Mouse (Mus musculus): ENCODE data around the gene Cacnb4.

Cacnb4 gene

GRCm38 (mm10) chr2:52656722-52657121, 19.9 kb downstream of the Cacnb4 start:
- in situ Hi-C loops (cut with MboI; ENCODE audit: low pct_unique_long_range_greater_than_20kb in 1 of 2, low sequenced_read_pairs in 2 of 2, unreplicated experiment in 1 of 2), result no loop called here

- in situ Hi-C loops (cut with MboI; ENCODE audit: low pct_unique_long_range_greater_than_20kb in 1 of 2, low sequenced_read_pairs in 2 of 2, unreplicated experiment in 1 of 2), result no loop called here
These were observed 22.1 kb downstream of the Cacnb4 start for GRCm38 (mm10) chr2:52654541-52654940.

- in situ Hi-C loops (cut with MboI; ENCODE audit: low pct_unique_long_range_greater_than_20kb in 1 of 2, low sequenced_read_pairs in 2 of 2, unreplicated experiment in 1 of 2), result no loop called here
These were observed 25.1 kb downstream of the Cacnb4 start for GRCm38 (mm10) chr2:52651547-52651946.

GRCm38 (mm10) chr2:52647255-52647998, 29.2 kb downstream of the Cacnb4 start:
- in situ Hi-C loops (cut with MboI; ENCODE audit: low pct_unique_long_range_greater_than_20kb in 1 of 2, low sequenced_read_pairs in 2 of 2, unreplicated experiment in 1 of 2), result no loop called here

- in situ Hi-C loops (cut with MboI; ENCODE audit: low pct_unique_long_range_greater_than_20kb in 1 of 2, low sequenced_read_pairs in 2 of 2, unreplicated experiment in 1 of 2), result no loop called here
These were observed 33.0 kb downstream of the Cacnb4 start for GRCm38 (mm10) chr2:52643657-52644056.

GRCm38 (mm10) chr2:52639530-52639875, 37.1 kb downstream of the Cacnb4 start:
- in situ Hi-C loops (cut with MboI; ENCODE audit: low pct_unique_long_range_greater_than_20kb in 1 of 2, low sequenced_read_pairs in 2 of 2, unreplicated experiment in 1 of 2), result no loop called here

- in situ Hi-C loops (cut with MboI; ENCODE audit: low pct_unique_long_range_greater_than_20kb in 1 of 2, low sequenced_read_pairs in 2 of 2, unreplicated experiment in 1 of 2), result no loop called here
These were observed 37.6 kb downstream of the Cacnb4 start for GRCm38 (mm10) chr2:52638857-52639529.

- in situ Hi-C loops (cut with MboI; ENCODE audit: low pct_unique_long_range_greater_than_20kb in 1 of 2, low sequenced_read_pairs in 2 of 2, unreplicated experiment in 1 of 2), result no loop called here
These were observed 38.4 kb downstream of the Cacnb4 start for GRCm38 (mm10) chr2:52638226-52638625.

- in situ Hi-C loops (cut with MboI; ENCODE audit: low pct_unique_long_range_greater_than_20kb in 1 of 2, low sequenced_read_pairs in 2 of 2, unreplicated experiment in 1 of 2), result no loop called here
These were observed 40.6 kb downstream of the Cacnb4 start for GRCm38 (mm10) chr2:52636051-52636450.

- in situ Hi-C loops (cut with MboI; ENCODE audit: low pct_unique_long_range_greater_than_20kb in 1 of 2, low sequenced_read_pairs in 2 of 2, unreplicated experiment in 1 of 2), result no loop called here
These were observed 41.3 kb downstream of the Cacnb4 start for GRCm38 (mm10) chr2:52635358-52635757.

- in situ Hi-C loops (cut with MboI; ENCODE audit: low pct_unique_long_range_greater_than_20kb in 1 of 2, low sequenced_read_pairs in 2 of 2, unreplicated experiment in 1 of 2), result no loop called here
These were observed 43.8 kb downstream of the Cacnb4 start for GRCm38 (mm10) chr2:52632880-52633279.

GRCm38 (mm10) chr2:52628186-52628585, 48.4 kb downstream of the Cacnb4 start:
- in situ Hi-C loops (cut with MboI; ENCODE audit: low pct_unique_long_range_greater_than_20kb in 1 of 2, low sequenced_read_pairs in 2 of 2, unreplicated experiment in 1 of 2), result no loop called here

GRCm38 (mm10) chr2:52626266-52626665, 50.4 kb downstream of the Cacnb4 start:
- in situ Hi-C loops (cut with MboI; ENCODE audit: low pct_unique_long_range_greater_than_20kb in 1 of 2, low sequenced_read_pairs in 2 of 2, unreplicated experiment in 1 of 2), result no loop called here

GRCm38 (mm10) chr2:52625731-52626130, 50.9 kb downstream of the Cacnb4 start:
- in situ Hi-C loops (cut with MboI; ENCODE audit: low pct_unique_long_range_greater_than_20kb in 1 of 2, low sequenced_read_pairs in 2 of 2, unreplicated experiment in 1 of 2), result no loop called here

GRCm38 (mm10) chr2:52623921-52624404, 52.7 kb downstream of the Cacnb4 start:
- in situ Hi-C loops (cut with MboI; ENCODE audit: low pct_unique_long_range_greater_than_20kb in 1 of 2, low sequenced_read_pairs in 2 of 2, unreplicated experiment in 1 of 2), result no loop called here

GRCm38 (mm10) chr2:52623461-52623860, 53.2 kb downstream of the Cacnb4 start:
- in situ Hi-C loops (cut with MboI; ENCODE audit: low pct_unique_long_range_greater_than_20kb in 1 of 2, low sequenced_read_pairs in 2 of 2, unreplicated experiment in 1 of 2), result no loop called here

GRCm38 (mm10) chr2:52622616-52623015, 54.0 kb downstream of the Cacnb4 start:
- in situ Hi-C loops (cut with MboI; ENCODE audit: low pct_unique_long_range_greater_than_20kb in 1 of 2, low sequenced_read_pairs in 2 of 2, unreplicated experiment in 1 of 2), result no loop called here

- in situ Hi-C loops (cut with MboI; ENCODE audit: low pct_unique_long_range_greater_than_20kb in 1 of 2, low sequenced_read_pairs in 2 of 2, unreplicated experiment in 1 of 2), result no loop called here
These were observed 57.1 kb downstream of the Cacnb4 start for GRCm38 (mm10) chr2:52619406-52619974.

GRCm38 (mm10) chr2:52618804-52619203, 57.8 kb downstream of the Cacnb4 start:
- in situ Hi-C loops (cut with MboI; ENCODE audit: low pct_unique_long_range_greater_than_20kb in 1 of 2, low sequenced_read_pairs in 2 of 2, unreplicated experiment in 1 of 2), result no loop called here

- in situ Hi-C loops (cut with MboI; ENCODE audit: low pct_unique_long_range_greater_than_20kb in 1 of 2, low sequenced_read_pairs in 2 of 2, unreplicated experiment in 1 of 2), result no loop called here
These were observed 61.2 kb downstream of the Cacnb4 start for GRCm38 (mm10) chr2:52615429-52615828.
